Mouse (Mus musculus) small intestine, adult 2 months (tissue): ENCODE results near the gene Nme3.

Experiments
- CTCF ChIP-seq: fragments of 200-500 bp; IDR thresholded peaks from 2 replicates; pipeline ENCODE4 v1.5.1; 2012; ENCODE audit warnings: low read depth, mild to moderate bottlenecking, control low read depth, inconsistent platforms, low read length, moderate library complexity, mixed read lengths; ENCODE audit not compliant: insufficient replicate concordance, insufficient read length; ENCODE audit errors: extremely low read depth
- POLR2A ChIP-seq: fragments of 200-500 bp; IDR thresholded peaks from 2 replicates; pipeline ENCODE4 v1.6.1; 2012; ENCODE audit warnings: low read depth, mild to moderate bottlenecking, control low read depth, inconsistent platforms, low read length, moderate library complexity

GRCm38 (mm10) chr17:24936259-24937237, 40.2 kb downstream of the Nme3 start, which contains the start of gene Mapk8ip3:
- TF ChIP-seq CTCF (peak; percentile 37; the same call in 1 of the 2 replicates), POLR2A (peak; percentile 44)
